Mouse (Mus musculus) brown adipose tissue, adult 24 weeks (tissue): ENCODE measurements at regions not wholly inside any gene's neighbourhood (a gene's known extent, or its start where the extent isn't known, plus 50 kb on each side); places are given as distances from the start of the nearest gene placed in this dataset.

Source experiments
- H3K27ac ChIP-seq: fragments of 200-500 bp; replicated peaks from 2 replicates; pipeline ENCODE4 v1.5.1; 2012; ENCODE audit warnings: low read depth, mild to moderate bottlenecking, low read length
- H3K4me1 ChIP-seq: fragments of 200-500 bp; 2 replicates; pipeline ENCODE4 v1.6.1; 2012; ENCODE audit warnings: low read length, mixed read lengths; ENCODE audit not compliant: control insufficient read depth, insufficient read depth, insufficient read length
- H3K4me3 ChIP-seq: fragments of 200-500 bp; 2 replicates; pipeline ENCODE4 v1.5.1; 2012; ENCODE audit warnings: low read depth, mild to moderate bottlenecking, low read length, moderate library complexity; ENCODE audit not compliant: insufficient read depth

- H3K4me1 ChIP-seq, result no peaks in the 10 kb centered on the region
- no peak overlapping the region for H3K27ac ChIP-seq
- no peak overlapping the region for H3K4me3 ChIP-seq
Observed at GRCm38 (mm10) chr15:61927385-61928120, 1004.7 kb upstream of the A1bg start.

- H3K27ac ChIP-seq, result no peak overlapping the region
- H3K4me1 ChIP-seq, result no peaks in the 10 kb centered on the region
- H3K4me3 ChIP-seq, result no peak overlapping the region
Observed at GRCm38 (mm10) chr15:61920041-61920440, 997.2 kb upstream of the A1bg start.

- Histone ChIP-seq H3K4me1 (no peaks in the 10 kb centered on the region), H3K27ac (no peak overlapping the region)
Observed at GRCm38 (mm10) chr15:61913546-61914160, 990.8 kb upstream of the A1bg start.

GRCm38 (mm10) chr15:61905165-61905845, 982.5 kb upstream of the A1bg start:
- Histone ChIP-seq H3K27ac (no peak overlapping the region), H3K4me3 (no peak overlapping the region), H3K4me1 (no peaks in the 10 kb centered on the region)

More at GRCm38 (mm10) chr15:61913546-61914160, 990.8 kb upstream of the A1bg start:
- H3K4me3 ChIP-seq, result no peak overlapping the region

GRCm38 (mm10) chr15:61899809-61900208, 977.0 kb upstream of the A1bg start:
- Histone ChIP-seq H3K27ac (no peak overlapping the region; the same call in 1 of the 2 replicates), H3K4me3 (no peak overlapping the region), H3K4me1 (peaks cover 3% of the 10 kb centered on the region)

GRCm38 (mm10) chr15:61897566-61897965, 974.8 kb upstream of the A1bg start:
- Histone ChIP-seq H3K4me3 (no peak overlapping the region), H3K4me1 (peaks cover 3% of the 10 kb centered on the region), H3K27ac (no peak overlapping the region)

- no peak overlapping the region for H3K4me3 ChIP-seq
- no peaks in the 10 kb centered on the region for H3K4me1 ChIP-seq
- H3K27ac ChIP-seq, result no peak overlapping the region
Observed at GRCm38 (mm10) chr15:61890330-61890729, 967.5 kb upstream of the A1bg start.

GRCm38 (mm10) chr15:61888569-61889326, 965.9 kb upstream of the A1bg start:
- no peaks in the 10 kb centered on the region for H3K4me1 ChIP-seq
- H3K27ac ChIP-seq, result no peak overlapping the region
- H3K4me3 ChIP-seq, result no peak overlapping the region

GRCm38 (mm10) chr15:61879408-61879807, 956.6 kb upstream of the A1bg start:
- H3K4me1 ChIP-seq, result no peaks in the 10 kb centered on the region
- H3K27ac ChIP-seq, result no peak overlapping the region
- H3K4me3 ChIP-seq, result no peak overlapping the region

GRCm38 (mm10) chr15:61873047-61873446, 950.2 kb upstream of the A1bg start:
- no peak overlapping the region for H3K27ac ChIP-seq

GRCm38 (mm10) chr15:61860759-61861158, 937.9 kb upstream of the A1bg start:
- Histone ChIP-seq H3K4me1 (no peaks in the 10 kb centered on the region), H3K27ac (no peak overlapping the region), H3K4me3 (no peak overlapping the region)

More at GRCm38 (mm10) chr15:61873047-61873446, 950.2 kb upstream of the A1bg start:
- H3K4me3 ChIP-seq, result no peak overlapping the region
- no peaks in the 10 kb centered on the region for H3K4me1 ChIP-seq

- no peak overlapping the region for H3K27ac ChIP-seq
- H3K4me3 ChIP-seq, result no peak overlapping the region
- H3K4me1 ChIP-seq, result no peaks in the 10 kb centered on the region
Observed at GRCm38 (mm10) chr15:61855880-61856279, 933.1 kb upstream of the A1bg start.

- no peaks in the 10 kb centered on the region for H3K4me1 ChIP-seq
- H3K4me3 ChIP-seq, result no peak overlapping the region
- no peak overlapping the region for H3K27ac ChIP-seq
Observed at GRCm38 (mm10) chr15:61812671-61813070, 889.9 kb upstream of the A1bg start.

GRCm38 (mm10) chr15:61805379-61805778, 882.6 kb upstream of the A1bg start:
- no peaks in the 10 kb centered on the region for H3K4me1 ChIP-seq
- H3K27ac ChIP-seq, result no peak overlapping the region
- H3K4me3 ChIP-seq, result no peak overlapping the region

GRCm38 (mm10) chr15:61800155-61800554, 877.3 kb upstream of the A1bg start:
- Histone ChIP-seq H3K4me3 (no peak overlapping the region), H3K4me1 (no peaks in the 10 kb centered on the region), H3K27ac (no peak overlapping the region)
